Mouse (Mus musculus) thymus, adult 2 months (tissue): ENCODE data around the gene Nme2. TPM values are rescaled to one million over a fixed set of nuclear protein-coding genes. Genes with fewer than 3 reads are reported as not detected.

ENCODE experiments used
- DNase-seq: peaks from one replicate; pipeline ENCODE4 v3.0.0; 2021
- H3K27ac ChIP-seq: fragments of 200-500 bp; 2 replicates; pipeline ENCODE4 v1.5.1; 2012; ENCODE audit warnings: low read length, control low read depth; ENCODE audit not compliant: control insufficient read depth, insufficient read depth
- H3K27me3 ChIP-seq: fragments of 200-500 bp; 2 replicates; pipeline ENCODE4 v1.6.1; 2012; ENCODE audit warnings: mild to moderate bottlenecking, low read length, moderate library complexity, mixed read lengths; ENCODE audit not compliant: control insufficient read depth, insufficient read depth
- H3K36me3 ChIP-seq: fragments of 200-500 bp; 2 replicates; pipeline ENCODE4 v1.6.1; 2012; ENCODE audit warnings: mild to moderate bottlenecking, low read length, moderate library complexity; ENCODE audit not compliant: control insufficient read depth, insufficient read depth
- H3K4me1 ChIP-seq: fragments of 200-500 bp; replicated peaks from 2 replicates; pipeline ENCODE4 v1.6.1; 2012; ENCODE audit warnings: low read length; ENCODE audit not compliant: control insufficient read depth, insufficient read depth
- H3K4me3 ChIP-seq: fragments of 200-500 bp; 2 replicates; pipeline ENCODE4 v1.5.1; 2012; ENCODE audit warnings: mild to moderate bottlenecking, low read length, control low read depth, moderate library complexity; ENCODE audit not compliant: control insufficient read depth, insufficient read depth
- CTCF ChIP-seq: fragments of 200-500 bp; IDR thresholded peaks from 2 replicates; pipeline ENCODE4 v1.5.1; 2012; ENCODE audit warnings: mild to moderate bottlenecking, control low read depth, low read length, moderate library complexity, borderline replicate concordance; ENCODE audit not compliant: control insufficient read depth, poor library complexity, insufficient read depth; ENCODE audit errors: extremely low read depth
- POLR2A ChIP-seq: fragments of 200-500 bp; IDR thresholded peaks from 2 replicates; pipeline ENCODE4 v1.6.1; 2012; ENCODE audit warnings: mild to moderate bottlenecking, low read length, control low read depth, moderate library complexity; ENCODE audit not compliant: control insufficient read depth, poor library complexity, insufficient read depth; ENCODE audit errors: extremely low read depth
- WGBS: fragments of 180-500 bp; shearing (Covaris S2); methylation state at CpG from one replicate; pipeline ENCODE4 v1.1.7; 2018; 5-methylcytosine and 5-hydroxymethylcytosine counted together
- polyA plus RNA-seq: library from polyadenylated mRNA; depleted of rRNA; stranded (reverse); fragments of >200 nt; gene quantifications from 2 replicates; pipeline ENCODE4 v1.2.3, GENCODE M21; 2012

Nme2 gene
- polyA plus RNA-seq, 1 experiment: 178 TPM

GRCm38 (mm10) chr11:93985265-93985664, 29.2 kb upstream of the Nme2 start:
- 54% methylated on average over 5 of the region's 5 CpGs for WGBS
- H3K4me3 ChIP-seq: no peak overlapping the region
- H3K36me3 ChIP-seq: no peaks in the 10 kb centered on the region
- no peak overlapping the region for H3K27ac ChIP-seq
- no peaks in the 10 kb centered on the region for H3K27me3 ChIP-seq
- H3K4me1 ChIP-seq: no peaks in the 10 kb centered on the region; the same call in 1 of the 2 replicates
- no peak for TF ChIP-seq CTCF
- no peak for TF ChIP-seq POLR2A
- no peak for DNase-seq

- Histone ChIP-seq H3K27me3 (no peaks in the 10 kb centered on the region), H3K36me3 (no peaks in the 10 kb centered on the region), H3K4me3 (no peak overlapping the region), H3K27ac (no peak overlapping the region), H3K4me1 (no peaks in the 10 kb centered on the region; the same call in 1 of the 2 replicates)
- DNase-seq: no peak
- TF ChIP-seq CTCF: no peak
- no peak for TF ChIP-seq POLR2A
- WGBS: 86% methylated on average over 3 of the region's 3 CpGs
These were observed 28.6 kb upstream of the Nme2 start for GRCm38 (mm10) chr11:93984619-93985018.

GRCm38 (mm10) chr11:93979502-93980049, 23.5 kb upstream of the Nme2 start:
- no peak for DNase-seq
- WGBS: 70% methylated on average over 6 of the region's 6 CpGs
- TF ChIP-seq POLR2A: no peak
- no peak for TF ChIP-seq CTCF
- no peak overlapping the region for H3K27ac ChIP-seq
- no peaks in the 10 kb centered on the region for H3K4me1 ChIP-seq
- no peaks in the 10 kb centered on the region for H3K27me3 ChIP-seq
- H3K36me3 ChIP-seq: no peaks in the 10 kb centered on the region
- H3K4me3 ChIP-seq: no peak overlapping the region

GRCm38 (mm10) chr11:93972951-93973350, 16.9 kb upstream of the Nme2 start:
- WGBS: 97% methylated on average over 5 of the region's 5 CpGs
- H3K36me3 ChIP-seq: no peaks in the 10 kb centered on the region
- no peak overlapping the region for H3K27ac ChIP-seq

GRCm38 (mm10) chr11:93969799-93970198, 13.7 kb upstream of the Nme2 start:
- H3K36me3 ChIP-seq: peaks cover 7% of the 10 kb centered on the region; the same call in 1 of the 2 replicates
- peaks cover 5% of the 10 kb centered on the region for H3K4me1 ChIP-seq
- no peak overlapping the region for H3K27ac ChIP-seq
- 97% methylated on average over 1 of the region's 1 CpGs for WGBS
- no peaks in the 10 kb centered on the region for H3K27me3 ChIP-seq
- no peak for TF ChIP-seq CTCF
- TF ChIP-seq POLR2A: no peak
- no peak for DNase-seq
- no peak overlapping the region for H3K4me3 ChIP-seq

More at GRCm38 (mm10) chr11:93972951-93973350, 16.9 kb upstream of the Nme2 start:
- DNase-seq: no peak
- no peak overlapping the region for H3K4me3 ChIP-seq
- no peaks in the 10 kb centered on the region for H3K4me1 ChIP-seq
- TF ChIP-seq CTCF (no peak), POLR2A (no peak)
- H3K27me3 ChIP-seq: no peaks in the 10 kb centered on the region

GRCm38 (mm10) chr11:93969171-93969570, 13.1 kb upstream of the Nme2 start:
- peaks cover 5% of the 10 kb centered on the region for H3K4me1 ChIP-seq
- DNase-seq: no peak
- no peaks in the 10 kb centered on the region for H3K27me3 ChIP-seq
- H3K27ac ChIP-seq: no peak overlapping the region
- peaks cover 12% of the 10 kb centered on the region; the same call in 1 of the 2 replicates for H3K36me3 ChIP-seq
- H3K4me3 ChIP-seq: no peak overlapping the region
- TF ChIP-seq CTCF (no peak), POLR2A (no peak)
- WGBS: 98% methylated on average over 6 of the region's 6 CpGs

- H3K4me1 ChIP-seq: peaks cover 5% of the 10 kb centered on the region
- no peak for DNase-seq
- H3K4me3 ChIP-seq: no peak overlapping the region
- TF ChIP-seq CTCF (no peak), POLR2A (no peak)
- peaks cover 13% of the 10 kb centered on the region; the same call in 1 of the 2 replicates for H3K36me3 ChIP-seq
- H3K27ac ChIP-seq: no peak overlapping the region
- 48% methylated on average over 6 of the region's 6 CpGs for WGBS
- no peaks in the 10 kb centered on the region for H3K27me3 ChIP-seq
These were observed 12.7 kb upstream of the Nme2 start for GRCm38 (mm10) chr11:93968848-93969128.
